Mouse (Mus musculus) heart, embryonic 12.5 days (tissue): ENCODE data around the gene Pik3ip1. TPM values are rescaled to one million over a fixed set of nuclear protein-coding genes. Genes with fewer than 3 reads are reported as not detected.

Source experiments
- ATAC-seq: fragments of 200-750 bp; cut with Nextera tagmentation; 2 replicates; pipeline ENCODE4 v1.8.0; 2017; ENCODE audit warnings: moderate TSS enrichment, moderate library complexity; ENCODE audit not compliant: insufficient number of reproducible peaks, low FRiP score
- H3K27ac ChIP-seq: fragments of 300-500 bp; sonication (generic); 2 replicates; pipeline ENCODE4 v1.5.1; 2016; ENCODE audit warnings: mild to moderate bottlenecking, moderate library complexity; ENCODE audit not compliant: poor library complexity, severe bottlenecking
- H3K27me3 ChIP-seq: fragments of 300-500 bp; sonication (generic); replicated peaks from 2 replicates; pipeline ENCODE4 v1.6.1; 2016; ENCODE audit warnings: mild to moderate bottlenecking, moderate library complexity
- H3K36me3 ChIP-seq: fragments of 300-500 bp; sonication (generic); 2 replicates; pipeline ENCODE4 v1.6.1; 2016; ENCODE audit warnings: mild to moderate bottlenecking, moderate library complexity
- H3K4me1 ChIP-seq: fragments of 300-500 bp; sonication (generic); replicated peaks from 2 replicates; pipeline ENCODE4 v1.6.1; 2016; ENCODE audit warnings: mild to moderate bottlenecking
- H3K4me2 ChIP-seq: fragments of 300-500 bp; sonication (generic); 2 replicates; pipeline ENCODE4 v1.6.1; 2016; ENCODE audit warnings: mild to moderate bottlenecking, moderate library complexity
- H3K4me3 ChIP-seq: fragments of 300-500 bp; sonication (generic); 2 replicates; pipeline ENCODE4 v1.5.1; 2016; ENCODE audit warnings: mild to moderate bottlenecking
- H3K9ac ChIP-seq: fragments of 300-500 bp; sonication (generic); 2 replicates; pipeline ENCODE4 v1.6.1; 2016; ENCODE audit warnings: mild to moderate bottlenecking, moderate library complexity
- H3K9me3 ChIP-seq: fragments of 300-500 bp; sonication (generic); replicated peaks from 2 replicates; pipeline ENCODE4 v1.6.1; 2016; ENCODE audit warnings: mild to moderate bottlenecking, moderate library complexity
- WGBS: fragments of 180-500 bp; shearing (Covaris S2); methylation state at CpG from one replicate; pipeline ENCODE4 v1.1.7; 2016; 5-methylcytosine and 5-hydroxymethylcytosine counted together
- polyA plus RNA-seq: library from polyadenylated mRNA; unstranded; fragments of >200 nt; fragmentation: Nextera tagmentation; extraction: Ambion mirVana; gene quantifications from 2 replicates; pipeline ENCODE4 v1.2.1, GENCODE M21; 2016

Pik3ip1 gene
- polyA plus RNA-seq, 1 experiment from 2014 or later = 21.3 TPM

DNA sequence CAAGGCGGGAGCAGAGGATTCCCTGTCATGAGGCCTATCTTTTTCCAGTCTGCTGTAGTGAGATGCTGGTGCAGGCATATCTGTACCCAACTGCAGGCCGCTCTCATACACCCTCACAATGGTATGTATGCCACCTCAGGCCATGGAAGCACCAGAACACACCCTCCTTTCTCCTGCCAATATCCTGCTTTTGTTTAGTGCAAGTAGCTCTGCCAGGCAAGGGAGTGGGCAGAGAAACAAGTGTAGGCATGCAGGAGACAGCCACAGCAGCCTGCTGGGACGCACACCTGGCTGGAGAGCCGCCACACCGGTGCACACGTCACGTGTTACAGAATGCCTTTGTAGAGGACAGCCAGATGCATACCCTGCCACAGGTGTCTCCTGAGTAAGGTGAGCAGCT is 36.2 kb downstream of the Pik3ip1 start:
- Histone ChIP-seq H3K4me2 (no peak overlapping the region), H3K4me3 (no peak overlapping the region), H3K36me3 (peaks cover 29% of the 10 kb centered on the region), H3K9ac (no peak overlapping the region), H3K9me3 (0 out of 2 replicates have a peak, but pooled peaks cover 4% of the 10 kb centered on the region), H3K27ac (no peak overlapping the region), H3K4me1 (peaks cover 33% of the 10 kb centered on the region), H3K27me3 (no peaks in the 10 kb centered on the region)
- WGBS = 89% methylated on average over 7 of the region's 7 CpGs
- no peak for ATAC-seq

DNA sequence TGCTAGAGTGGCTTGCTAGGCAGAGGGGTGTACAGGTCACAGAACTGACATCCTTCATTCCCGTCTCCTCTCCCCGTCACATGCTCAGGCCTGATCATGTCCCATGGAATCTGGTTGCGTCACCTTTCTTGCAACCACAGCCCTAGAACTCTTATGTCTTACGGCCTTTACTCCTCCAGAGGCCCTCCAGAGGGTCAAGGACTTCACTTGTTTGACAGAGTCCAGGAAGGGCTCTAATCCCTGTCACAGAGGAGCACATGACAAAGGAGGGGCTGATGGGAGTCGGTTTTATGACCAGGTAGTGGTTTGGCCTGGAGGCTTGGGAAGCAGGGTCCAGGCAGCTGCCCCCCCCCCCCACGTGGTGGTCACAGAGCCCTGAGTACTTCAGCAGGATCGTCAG is 38.8 kb downstream of the Pik3ip1 start:
- Histone ChIP-seq H3K27ac (peak overlapping the region; percentile 39), H3K4me1 (peaks cover 51% of the 10 kb centered on the region), H3K4me2 (peak overlapping the region; percentile 92), H3K36me3 (peaks cover 14% of the 10 kb centered on the region; the same call in 1 of the 2 replicates), H3K4me3 (no peak overlapping the region), H3K27me3 (no peaks in the 10 kb centered on the region), H3K9ac (peak overlapping the region; percentile 41; the same call in 1 of the 2 replicates), H3K9me3 (no peaks in the 10 kb centered on the region)
- ATAC-seq = no peak
- WGBS = 46% methylated on average over 7 of the region's 7 CpGs

DNA sequence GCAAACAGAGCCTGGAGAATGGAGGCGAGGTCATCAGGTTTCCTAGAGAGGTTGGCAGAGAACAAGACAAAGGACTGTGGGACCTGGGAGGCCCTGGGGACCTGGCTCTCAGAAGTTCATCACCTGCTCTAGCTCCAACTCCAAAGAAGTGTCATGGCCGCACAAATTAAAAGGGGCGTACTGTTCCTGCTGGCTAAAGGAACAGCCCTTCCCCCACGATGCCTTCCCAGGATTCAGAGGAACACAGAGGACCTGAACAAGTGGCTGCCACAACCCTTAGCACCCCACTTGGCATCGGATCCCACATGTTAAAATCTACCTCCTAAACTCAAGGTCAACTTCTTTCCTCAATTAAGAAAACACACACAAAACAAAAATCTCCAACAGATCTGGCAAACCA is 39.2 kb downstream of the Pik3ip1 start:
- H3K27me3 ChIP-seq = no peaks in the 10 kb centered on the region
- H3K27ac ChIP-seq = peak overlapping the region; percentile 39
- no peak for ATAC-seq
- H3K4me2 ChIP-seq = peak overlapping the region; percentile 92
- 0 out of 2 replicates have a peak, but pooled peaks cover 14% of the 10 kb centered on the region for H3K36me3 ChIP-seq
- H3K9ac ChIP-seq = peak overlapping the region; percentile 41; the same call in 1 of the 2 replicates
- WGBS = 76% methylated on average over 5 of the region's 5 CpGs
- H3K4me1 ChIP-seq = peaks cover 55% of the 10 kb centered on the region
- H3K4me3 ChIP-seq = peak overlapping the region; percentile 78; the same call in 1 of the 2 replicates
- no peaks in the 10 kb centered on the region for H3K9me3 ChIP-seq

DNA sequence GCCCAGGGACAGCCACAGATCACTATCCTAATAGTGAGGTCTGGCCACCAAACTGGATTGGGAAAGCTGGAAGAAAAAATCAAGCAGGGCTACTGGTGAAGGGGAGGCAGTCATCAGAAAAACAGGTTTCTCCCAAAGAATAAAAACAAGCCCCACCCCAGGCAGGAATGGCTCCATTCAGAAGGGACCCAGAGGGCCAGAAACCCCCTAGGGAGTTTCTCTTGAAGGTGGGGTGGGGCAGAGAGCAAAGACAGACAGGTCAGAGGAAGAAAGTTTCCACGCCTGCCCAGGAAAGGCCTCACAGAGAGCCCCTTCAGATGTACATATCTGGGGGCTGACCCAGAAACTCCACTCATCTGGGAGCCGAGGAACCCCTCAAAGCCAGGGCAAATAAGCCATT is 40.0 kb downstream of the Pik3ip1 start:
- Histone ChIP-seq H3K27ac (peak overlapping the region; percentile 39), H3K4me2 (peak overlapping the region; percentile 92), H3K27me3 (no peaks in the 10 kb centered on the region), H3K4me1 (peaks cover 63% of the 10 kb centered on the region), H3K9me3 (no peaks in the 10 kb centered on the region), H3K9ac (peak overlapping the region; percentile 89), H3K4me3 (peak overlapping the region; percentile 78), H3K36me3 (0 out of 2 replicates have a peak, but pooled peaks cover 14% of the 10 kb centered on the region)
- WGBS = 66% methylated on average over 2 of the region's 2 CpGs
- ATAC-seq = no peak

DNA sequence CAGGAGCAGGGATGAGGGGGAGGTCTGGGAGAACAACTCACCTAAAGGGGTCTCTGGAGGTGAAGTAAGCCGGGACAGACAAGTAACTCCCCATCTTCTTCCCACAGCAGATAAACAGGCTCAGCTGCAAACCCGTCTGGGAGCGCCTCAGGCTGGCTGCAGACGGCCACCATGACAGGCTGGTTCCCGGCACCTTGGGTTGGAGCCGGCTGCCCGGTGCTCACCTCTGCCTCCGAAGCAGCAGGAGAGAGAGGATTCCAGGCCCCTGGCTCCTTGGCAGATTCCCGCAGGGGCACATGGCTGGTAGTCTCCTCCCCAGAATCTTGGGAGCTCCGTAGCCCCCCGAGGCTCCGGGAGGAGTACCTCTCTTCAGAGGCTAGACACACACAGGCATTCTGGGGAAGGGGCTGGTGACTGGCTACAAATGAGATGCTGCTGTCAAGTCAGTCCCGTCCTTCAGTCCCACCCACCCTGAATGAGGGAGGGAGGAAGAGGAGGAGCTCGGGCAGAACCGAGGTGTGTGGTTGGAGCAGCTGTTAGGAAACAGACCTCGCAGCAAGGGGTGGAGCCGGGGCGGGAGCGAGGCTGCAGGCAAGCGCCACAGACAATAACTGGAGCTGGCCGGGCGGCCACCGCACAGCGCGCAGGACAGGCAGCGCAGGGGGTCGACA is 40.9 kb downstream of the Pik3ip1 start:
- WGBS = 1% methylated on average over 27 of the region's 27 CpGs
- Histone ChIP-seq H3K9me3 (no peaks in the 10 kb centered on the region), H3K9ac (peak overlapping the region; percentile 89), H3K4me2 (peak overlapping the region; percentile 92), H3K4me3 (peak overlapping the region; percentile 78), H3K27me3 (no peaks in the 10 kb centered on the region), H3K4me1 (peaks cover 72% of the 10 kb centered on the region), H3K27ac (peak overlapping the region; percentile 83), H3K36me3 (0 out of 2 replicates have a peak, but pooled peaks cover 13% of the 10 kb centered on the region)
- ATAC-seq = peak; percentile 88

DNA sequence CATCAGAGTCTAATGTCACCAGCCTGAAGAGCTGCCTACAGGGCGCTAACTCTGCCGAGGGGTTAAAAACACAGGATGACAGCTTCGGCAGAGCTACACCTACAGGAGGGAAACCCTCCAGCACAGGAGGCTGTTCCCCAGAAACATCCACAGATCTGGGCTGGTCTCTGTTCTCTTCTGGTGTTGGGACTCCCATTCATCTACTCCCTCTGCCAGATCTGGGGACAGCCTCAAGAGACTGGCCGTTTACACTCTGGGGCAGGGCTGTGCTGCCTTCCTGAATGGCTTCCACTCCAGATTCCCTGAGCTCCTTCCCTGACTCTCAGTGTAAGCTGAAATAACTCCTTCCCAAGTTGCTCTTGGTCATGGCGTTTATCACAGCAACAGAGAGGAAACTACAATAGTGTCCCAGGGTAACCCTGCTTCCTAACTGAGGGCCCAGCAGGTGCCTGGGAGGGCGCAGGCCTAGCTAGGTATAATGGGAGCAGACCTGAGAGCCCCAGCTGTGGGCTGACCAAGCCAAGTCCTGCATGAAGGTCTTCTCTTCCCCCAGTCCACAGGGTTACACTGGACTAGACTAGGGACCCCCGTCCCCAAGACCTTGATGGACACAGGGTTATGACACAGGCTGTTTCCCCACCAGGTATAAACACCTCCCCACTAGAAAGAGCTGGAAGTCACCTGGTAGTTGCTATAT is 41.5 kb downstream of the Pik3ip1 start:
- WGBS = 24% methylated on average over 7 of the region's 7 CpGs
- H3K4me2 ChIP-seq = peak overlapping the region; percentile 92
- H3K4me1 ChIP-seq = peaks cover 76% of the 10 kb centered on the region
- no peak for ATAC-seq
- no peaks in the 10 kb centered on the region for H3K27me3 ChIP-seq
- no peaks in the 10 kb centered on the region for H3K9me3 ChIP-seq
- H3K36me3 ChIP-seq = 0 out of 2 replicates have a peak, but pooled peaks cover 7% of the 10 kb centered on the region
- peak overlapping the region; percentile 78 for H3K4me3 ChIP-seq
- peak overlapping the region; percentile 83 for H3K27ac ChIP-seq
- H3K9ac ChIP-seq = peak overlapping the region; percentile 89

DNA sequence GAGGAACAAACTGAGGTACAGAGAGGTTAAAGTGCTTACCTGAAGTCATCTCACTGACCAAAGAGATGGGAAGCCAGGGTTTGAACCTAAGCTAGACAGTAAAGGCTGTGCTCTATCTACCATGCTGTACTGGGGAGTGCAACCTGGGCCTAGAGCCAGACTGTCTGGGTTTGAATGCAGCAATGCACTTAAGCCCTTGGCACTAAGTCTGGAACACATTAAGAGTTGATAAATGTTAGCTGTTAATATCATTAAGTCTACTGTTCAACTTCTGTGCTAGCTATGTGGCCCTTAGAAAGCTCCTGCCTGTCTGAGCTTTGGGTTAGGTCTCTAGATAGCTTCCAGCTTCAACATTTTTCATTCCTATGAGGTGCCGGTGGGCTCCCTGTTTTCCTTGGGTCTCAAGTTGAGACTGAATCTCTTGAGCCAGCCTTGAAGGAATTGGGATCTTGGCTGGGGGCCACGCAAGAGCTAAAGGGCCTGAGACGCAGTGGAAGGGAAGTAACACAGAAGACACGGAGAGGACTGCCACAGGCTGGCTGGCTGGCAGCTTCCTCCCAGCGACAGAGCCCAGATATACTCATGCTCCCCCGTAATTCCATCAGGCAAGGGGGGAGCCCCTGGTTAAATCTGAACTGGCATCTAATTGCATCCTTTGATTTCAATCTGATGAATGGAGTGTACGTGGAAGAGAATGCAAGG is 43.5 kb downstream of the Pik3ip1 start:
- H3K9ac ChIP-seq = peak overlapping the region; percentile 3; the same call in 1 of the 2 replicates
- H3K27me3 ChIP-seq = no peaks in the 10 kb centered on the region
- 18% methylated on average over 7 of the region's 7 CpGs for WGBS
- peaks cover 67% of the 10 kb centered on the region for H3K4me1 ChIP-seq
- H3K4me2 ChIP-seq = peak overlapping the region; percentile 59
- H3K9me3 ChIP-seq = no peaks in the 10 kb centered on the region
- H3K4me3 ChIP-seq = 0 out of 2 replicates have a peak overlapping the region, but pooled peaks have one; percentile 14
- peak overlapping the region; percentile 91 for H3K27ac ChIP-seq
- no peak for ATAC-seq
- H3K36me3 ChIP-seq = no peaks in the 10 kb centered on the region

GRCm38 (mm10) chr11:3374293-3374645 is 44.1 kb downstream of the Pik3ip1 start:
- Histone ChIP-seq H3K9ac (peak overlapping the region; percentile 3; the same call in 1 of the 2 replicates), H3K4me3 (peak overlapping the region; percentile 14), H3K27ac (peak overlapping the region; percentile 91), H3K27me3 (no peaks in the 10 kb centered on the region), H3K4me1 (peaks cover 61% of the 10 kb centered on the region), H3K36me3 (no peaks in the 10 kb centered on the region), H3K9me3 (no peaks in the 10 kb centered on the region), H3K4me2 (peak overlapping the region; percentile 59)
- WGBS = 12% methylated on average over 7 of the region's 7 CpGs
- ATAC-seq = peak; percentile 38; the same call in 1 of the 2 replicates

GRCm38 (mm10) chr11:3374741-3375140 is 44.5 kb downstream of the Pik3ip1 start:
- no peaks in the 10 kb centered on the region for H3K27me3 ChIP-seq
- H3K4me2 ChIP-seq = peak overlapping the region; percentile 59
- peaks cover 60% of the 10 kb centered on the region for H3K4me1 ChIP-seq
- ATAC-seq = no peak
- 32% methylated on average over 12 of the region's 12 CpGs for WGBS
- no peaks in the 10 kb centered on the region for H3K36me3 ChIP-seq
- H3K9ac ChIP-seq = no peak overlapping the region
- no peaks in the 10 kb centered on the region for H3K9me3 ChIP-seq
- H3K27ac ChIP-seq = peak overlapping the region; percentile 91
- H3K4me3 ChIP-seq = peak overlapping the region; percentile 14; the same call in 1 of the 2 replicates

DNA sequence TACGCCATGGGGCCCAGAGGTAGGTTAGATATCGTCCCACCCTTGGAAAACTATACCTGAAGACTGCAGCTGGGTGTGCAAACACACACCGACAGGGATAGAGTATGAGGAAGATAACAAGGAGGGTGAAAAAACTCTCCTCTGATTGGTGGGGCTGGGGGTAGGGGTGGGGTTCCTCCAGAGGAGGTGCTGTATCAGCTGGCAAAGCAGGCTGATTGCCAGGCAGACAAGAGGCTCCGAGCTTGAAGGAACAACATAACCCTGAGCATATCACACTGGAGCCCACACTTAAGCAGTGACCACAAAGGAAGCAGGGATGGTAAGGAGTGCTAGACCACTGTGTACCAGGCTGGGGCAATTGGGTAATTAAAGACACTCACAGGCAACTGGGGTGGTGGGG is 49.2 kb downstream of the Pik3ip1 start:
- Histone ChIP-seq H3K36me3 (peaks cover 18% of the 10 kb centered on the region), H3K27me3 (no peaks in the 10 kb centered on the region), H3K9me3 (peaks cover 5% of the 10 kb centered on the region; the same call in 1 of the 2 replicates), H3K4me3 (no peak overlapping the region), H3K9ac (no peak overlapping the region), H3K4me1 (peaks cover 33% of the 10 kb centered on the region), H3K27ac (no peak overlapping the region), H3K4me2 (no peak overlapping the region)
- no peak for ATAC-seq
- WGBS = 58% methylated on average over 4 of the region's 4 CpGs
